Mouse (Mus musculus): ENCODE measurements at regions not wholly inside any gene's neighbourhood (a gene's known extent, or its start where the extent isn't known, plus 50 kb on each side); places are given as distances from the start of the nearest gene placed in this dataset.

- Histone ChIP-seq H3K4me3 (ENCODE audit: low read depth, low read length) (peak overlapping the region; percentile 14; the same call in 1 of the 2 replicates), H3K4me2 (ENCODE audit: low read depth, low read length) (peak overlapping the region; percentile 45; the same call in 1 of the 2 replicates), H3K27me3 (ENCODE audit: control insufficient read depth, insufficient read depth, low read length) (no peaks in the 10 kb centered on the region), H3K36me3 (replicated peaks; ENCODE audit: control insufficient read depth, insufficient read depth, low read depth, low read length) (no peaks in the 10 kb centered on the region), H3K27ac (replicated peaks; ENCODE audit: low read depth, low read length) (no peak overlapping the region), H3K9ac (replicated peaks; ENCODE audit: low read length) (peak overlapping the region; percentile 26; the same call in 1 of the 2 replicates), H3K9me3 (replicated peaks; ENCODE audit: control insufficient read depth, low read length) (no peaks in the 10 kb centered on the region), H3K4me1 (ENCODE audit: control insufficient read depth, insufficient read depth, low read length) (peaks cover 4% of the 10 kb centered on the region; the same call in 1 of the 2 replicates)
- peak; percentile 27 for DNase-seq (ENCODE audit: low spot score)
- 34% methylated on average over 7 of the region's 7 CpGs for WGBS
- ATAC-seq (replicated peaks; ENCODE audit: insufficient number of reproducible peaks, low FRiP score, low TSS enrichment, low read depth) = no peak
Observed at GRCm38 (mm10) chr15:41154551-41155151, 1020.5 kb downstream of the 9330182O14Rik start.

GRCm38 (mm10) chr15:41155169-41155638 lies 1021.0 kb downstream of the 9330182O14Rik start:
- whole genome bisulfite sequencing = 3% methylated on average over 16 of the region's 16 CpGs
- Histone ChIP-seq H3K9ac (replicated peaks; ENCODE audit: low read length) (peak overlapping the region; percentile 26; the same call in 1 of the 2 replicates), H3K4me1 (ENCODE audit: control insufficient read depth, insufficient read depth, low read length) (peaks cover 4% of the 10 kb centered on the region; the same call in 1 of the 2 replicates), H3K27me3 (ENCODE audit: control insufficient read depth, insufficient read depth, low read length) (no peaks in the 10 kb centered on the region), H3K4me3 (ENCODE audit: low read depth, low read length) (peak overlapping the region; percentile 14; the same call in 1 of the 2 replicates), H3K27ac (replicated peaks; ENCODE audit: low read depth, low read length) (no peak overlapping the region), H3K4me2 (ENCODE audit: low read depth, low read length) (peak overlapping the region; percentile 45), H3K36me3 (replicated peaks; ENCODE audit: control insufficient read depth, insufficient read depth, low read depth, low read length) (no peaks in the 10 kb centered on the region), H3K9me3 (replicated peaks; ENCODE audit: control insufficient read depth, low read length) (no peaks in the 10 kb centered on the region)
- DNase-seq (ENCODE audit: low spot score) (peak; percentile 59), ATAC-seq (replicated peaks; ENCODE audit: insufficient number of reproducible peaks, low FRiP score, low TSS enrichment, low read depth) (peak; percentile 73)

GRCm38 (mm10) chr15:41157802-41158201 lies 1023.6 kb downstream of the 9330182O14Rik start:
- H3K4me2 ChIP-seq (ENCODE audit: low read depth, low read length) = no peak overlapping the region
- H3K9me3 ChIP-seq (replicated peaks; ENCODE audit: control insufficient read depth, low read length) = no peaks in the 10 kb centered on the region
- H3K27me3 ChIP-seq (ENCODE audit: control insufficient read depth, insufficient read depth, low read length) = no peaks in the 10 kb centered on the region
- H3K4me1 ChIP-seq (ENCODE audit: control insufficient read depth, insufficient read depth, low read length) = peaks cover 4% of the 10 kb centered on the region; the same call in 1 of the 2 replicates
- DNase-seq (ENCODE audit: low spot score) (no peak), ATAC-seq (replicated peaks; ENCODE audit: insufficient number of reproducible peaks, low FRiP score, low TSS enrichment, low read depth) (no peak)
- H3K27ac ChIP-seq (replicated peaks; ENCODE audit: low read depth, low read length) = no peak overlapping the region
- no peak overlapping the region for H3K9ac ChIP-seq (replicated peaks; ENCODE audit: low read length)
- H3K36me3 ChIP-seq (replicated peaks; ENCODE audit: control insufficient read depth, insufficient read depth, low read depth, low read length) = no peaks in the 10 kb centered on the region
- no peak overlapping the region for H3K4me3 ChIP-seq (ENCODE audit: low read depth, low read length)

DNA sequence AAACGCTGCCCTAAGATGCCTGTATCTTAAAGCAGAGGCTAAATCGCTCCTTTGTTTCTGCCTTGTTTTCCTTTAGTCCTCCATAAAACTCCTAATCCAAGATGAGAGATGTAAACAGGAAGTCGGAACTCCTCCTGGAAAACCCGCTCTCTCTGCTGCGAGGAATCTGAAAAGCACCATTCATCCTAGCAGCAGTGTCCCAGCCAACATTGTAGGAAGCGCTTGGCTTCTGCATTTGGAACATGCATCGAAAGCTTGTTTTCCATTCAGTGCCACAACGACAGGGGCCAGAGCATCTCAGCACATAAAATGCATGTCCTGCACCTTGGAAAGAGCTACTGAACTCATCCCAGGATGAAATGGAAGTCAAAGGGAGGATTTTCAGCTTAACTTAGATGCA lies 1028.1 kb downstream of the 9330182O14Rik start:
- ATAC-seq (replicated peaks; ENCODE audit: insufficient number of reproducible peaks, low FRiP score, low TSS enrichment, low read depth) = no peak
- Histone ChIP-seq H3K36me3 (replicated peaks; ENCODE audit: control insufficient read depth, insufficient read depth, low read depth, low read length) (no peaks in the 10 kb centered on the region), H3K9ac (replicated peaks; ENCODE audit: low read length) (no peak overlapping the region)

DNA sequence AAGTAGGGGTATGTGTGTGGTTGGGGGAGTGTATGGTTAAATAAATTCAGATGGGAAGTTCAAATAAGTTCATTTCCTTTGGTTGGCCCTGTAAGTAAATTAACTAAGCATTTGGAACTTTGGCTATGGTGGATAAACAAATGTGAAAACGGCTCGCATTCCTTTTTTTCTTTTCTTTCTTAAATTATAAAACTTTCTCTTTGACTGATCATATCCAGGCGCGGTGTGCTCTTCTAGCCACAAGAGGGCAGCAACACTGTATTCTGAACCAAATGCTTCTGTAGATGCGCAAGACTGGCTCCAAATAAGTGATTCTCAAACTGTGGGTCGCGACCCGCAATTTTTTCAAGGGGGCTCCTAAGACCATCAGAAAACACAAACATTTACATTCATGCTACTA lies 1028.6 kb downstream of the 9330182O14Rik start:
- Histone ChIP-seq H3K9ac (replicated peaks; ENCODE audit: low read length) (no peak overlapping the region), H3K27ac (replicated peaks; ENCODE audit: low read depth, low read length) (no peak overlapping the region), H3K4me2 (ENCODE audit: low read depth, low read length) (no peak overlapping the region), H3K27me3 (ENCODE audit: control insufficient read depth, insufficient read depth, low read length) (no peaks in the 10 kb centered on the region), H3K4me1 (ENCODE audit: control insufficient read depth, insufficient read depth, low read length) (no peaks in the 10 kb centered on the region), H3K4me3 (ENCODE audit: low read depth, low read length) (no peak overlapping the region), H3K9me3 (replicated peaks; ENCODE audit: control insufficient read depth, low read length) (no peaks in the 10 kb centered on the region), H3K36me3 (replicated peaks; ENCODE audit: control insufficient read depth, insufficient read depth, low read depth, low read length) (no peaks in the 10 kb centered on the region)
- ATAC-seq (replicated peaks; ENCODE audit: insufficient number of reproducible peaks, low FRiP score, low TSS enrichment, low read depth) = no peak; the same call in 1 of the 2 replicates
- 6% methylated on average over 8 of the region's 8 CpGs for WGBS
- peak; percentile 81 for DNase-seq (ENCODE audit: low spot score)

More for the DNA sequence above, 1028.1 kb downstream of the 9330182O14Rik start:
- Histone ChIP-seq H3K9me3 (replicated peaks; ENCODE audit: control insufficient read depth, low read length) (no peaks in the 10 kb centered on the region), H3K27ac (replicated peaks; ENCODE audit: low read depth, low read length) (no peak overlapping the region), H3K27me3 (ENCODE audit: control insufficient read depth, insufficient read depth, low read length) (no peaks in the 10 kb centered on the region), H3K4me2 (ENCODE audit: low read depth, low read length) (no peak overlapping the region), H3K4me1 (ENCODE audit: control insufficient read depth, insufficient read depth, low read length) (no peaks in the 10 kb centered on the region), H3K4me3 (ENCODE audit: low read depth, low read length) (no peak overlapping the region)
- WGBS = 22% methylated on average over 8 of the region's 8 CpGs
- no peak for DNase-seq (ENCODE audit: low spot score)

- Histone ChIP-seq H3K4me2 (ENCODE audit: low read depth, low read length) (peak overlapping the region; percentile 1; the same call in 1 of the 2 replicates), H3K4me3 (ENCODE audit: low read depth, low read length) (peak overlapping the region; percentile 2; the same call in 1 of the 2 replicates), H3K36me3 (replicated peaks; ENCODE audit: control insufficient read depth, insufficient read depth, low read depth, low read length) (no peaks in the 10 kb centered on the region), H3K27me3 (ENCODE audit: control insufficient read depth, insufficient read depth, low read length) (no peaks in the 10 kb centered on the region), H3K4me1 (ENCODE audit: control insufficient read depth, insufficient read depth, low read length) (no peaks in the 10 kb centered on the region), H3K9me3 (replicated peaks; ENCODE audit: control insufficient read depth, low read length) (no peaks in the 10 kb centered on the region), H3K27ac (replicated peaks; ENCODE audit: low read depth, low read length) (no peak overlapping the region), H3K9ac (replicated peaks; ENCODE audit: low read length) (no peak overlapping the region)
- ATAC-seq (replicated peaks; ENCODE audit: insufficient number of reproducible peaks, low FRiP score, low TSS enrichment, low read depth) (peak; percentile 65; the same call in 1 of the 2 replicates), DNase-seq (ENCODE audit: low spot score) (peak; percentile 84)
- WGBS = 24% methylated on average over 8 of the region's 8 CpGs
Observed at GRCm38 (mm10) chr15:41163643-41164358, 1029.6 kb downstream of the 9330182O14Rik start.

- ATAC-seq (replicated peaks; ENCODE audit: insufficient number of reproducible peaks, low FRiP score, low TSS enrichment, low read depth) (no peak), DNase-seq (ENCODE audit: low spot score) (no peak)
- no peaks in the 10 kb centered on the region for H3K36me3 ChIP-seq (replicated peaks; ENCODE audit: control insufficient read depth, insufficient read depth, low read depth, low read length)
- WGBS = 84% methylated on average over 3 of the region's 3 CpGs
- H3K27ac ChIP-seq (replicated peaks; ENCODE audit: low read depth, low read length) = no peak overlapping the region
- H3K4me1 ChIP-seq (ENCODE audit: control insufficient read depth, insufficient read depth, low read length) = no peaks in the 10 kb centered on the region
- H3K4me2 ChIP-seq (ENCODE audit: low read depth, low read length) = no peak overlapping the region
- no peak overlapping the region for H3K4me3 ChIP-seq (ENCODE audit: low read depth, low read length)
- no peaks in the 10 kb centered on the region for H3K27me3 ChIP-seq (ENCODE audit: control insufficient read depth, insufficient read depth, low read length)
- H3K9ac ChIP-seq (replicated peaks; ENCODE audit: low read length) = no peak overlapping the region
- H3K9me3 ChIP-seq (replicated peaks; ENCODE audit: control insufficient read depth, low read length) = no peaks in the 10 kb centered on the region
Observed at GRCm38 (mm10) chr15:41165534-41165933, 1031.4 kb downstream of the 9330182O14Rik start.

GRCm38 (mm10) chr15:41190792-41191191 lies 1056.6 kb downstream of the 9330182O14Rik start:
- no peaks in the 10 kb centered on the region for H3K9me3 ChIP-seq (replicated peaks; ENCODE audit: control insufficient read depth, low read length)
- ATAC-seq (replicated peaks; ENCODE audit: insufficient number of reproducible peaks, low FRiP score, low TSS enrichment, low read depth) (no peak), DNase-seq (ENCODE audit: low spot score) (no peak)
- 82% methylated on average over 5 of the region's 5 CpGs for WGBS
- no peak overlapping the region for H3K4me2 ChIP-seq (ENCODE audit: low read depth, low read length)
- H3K4me1 ChIP-seq (ENCODE audit: control insufficient read depth, insufficient read depth, low read length) = no peaks in the 10 kb centered on the region
- H3K36me3 ChIP-seq (replicated peaks; ENCODE audit: control insufficient read depth, insufficient read depth, low read depth, low read length) = no peaks in the 10 kb centered on the region
- H3K9ac ChIP-seq (replicated peaks; ENCODE audit: low read length) = no peak overlapping the region
- no peak overlapping the region for H3K4me3 ChIP-seq (ENCODE audit: low read depth, low read length)
- H3K27ac ChIP-seq (replicated peaks; ENCODE audit: low read depth, low read length) = no peak overlapping the region
- no peaks in the 10 kb centered on the region for H3K27me3 ChIP-seq (ENCODE audit: control insufficient read depth, insufficient read depth, low read length)

Data from embryonic facial prominence, embryonic 11.5 days (tissue).